Mouse (Mus musculus) forebrain, embryonic 15.5 days (tissue): Measurements from ENCODE around the gene Fbxl2. TPM values are rescaled to one million over a fixed set of nuclear protein-coding genes. Genes with fewer than 3 reads are reported as not detected.

Experiments used
- ATAC-seq: fragments of 200-750 bp; cut with Nextera tagmentation; replicated peaks from 2 replicates; pipeline ENCODE4 v1.8.0; 2017; ENCODE audit warnings: mild to moderate bottlenecking, moderate TSS enrichment, moderate library complexity
- H3K27ac ChIP-seq: fragments of 300-500 bp; sonication (generic); replicated peaks from 2 replicates; pipeline ENCODE4 v1.5.1; 2015; ENCODE audit warnings: mild to moderate bottlenecking, inconsistent platforms
- H3K27me3 ChIP-seq: fragments of 300-500 bp; sonication (generic); 2 replicates; pipeline ENCODE4 v1.6.1; 2015; ENCODE audit warnings: inconsistent platforms
- H3K36me3 ChIP-seq: fragments of 300-500 bp; sonication (generic); 2 replicates; pipeline ENCODE4 v1.6.1; 2015; ENCODE audit warnings: mild to moderate bottlenecking, inconsistent platforms
- H3K4me1 ChIP-seq: fragments of 300-500 bp; sonication (generic); 2 replicates; pipeline ENCODE4 v1.6.1; 2015; ENCODE audit warnings: inconsistent platforms
- H3K4me2 ChIP-seq: fragments of 300-500 bp; sonication (generic); replicated peaks from 2 replicates; pipeline ENCODE4 v1.6.1; 2015; ENCODE audit warnings: mild to moderate bottlenecking, inconsistent platforms
- H3K4me3 ChIP-seq: fragments of 300-500 bp; sonication (generic); 2 replicates; pipeline ENCODE4 v1.5.1; 2015; ENCODE audit warnings: mild to moderate bottlenecking, inconsistent platforms
- H3K9ac ChIP-seq: fragments of 300-500 bp; sonication (generic); replicated peaks from 2 replicates; pipeline ENCODE4 v1.6.1; 2015; ENCODE audit warnings: mild to moderate bottlenecking, inconsistent platforms
- H3K9me3 ChIP-seq: fragments of 300-500 bp; sonication (generic); 2 replicates; pipeline ENCODE4 v1.6.1; 2016; ENCODE audit warnings: inconsistent platforms
- WGBS: fragments of 180-500 bp; shearing (Covaris S2); methylation state at CpG from one replicate; pipeline ENCODE4 v1.1.7; 2015; ENCODE audit warnings: mixed read lengths; 5-methylcytosine and 5-hydroxymethylcytosine counted together
- polyA plus RNA-seq: library from polyadenylated mRNA; unstranded; fragments of >200 nt; fragmentation: Nextera tagmentation; extraction: Ambion mirVana; gene quantifications from 2 replicates; pipeline ENCODE4 v1.2.1, GENCODE M21; 2015

Gene Fbxl2
- polyA plus RNA-seq, 1 experiment from 2014 or later, result 22.5 TPM

DNA sequence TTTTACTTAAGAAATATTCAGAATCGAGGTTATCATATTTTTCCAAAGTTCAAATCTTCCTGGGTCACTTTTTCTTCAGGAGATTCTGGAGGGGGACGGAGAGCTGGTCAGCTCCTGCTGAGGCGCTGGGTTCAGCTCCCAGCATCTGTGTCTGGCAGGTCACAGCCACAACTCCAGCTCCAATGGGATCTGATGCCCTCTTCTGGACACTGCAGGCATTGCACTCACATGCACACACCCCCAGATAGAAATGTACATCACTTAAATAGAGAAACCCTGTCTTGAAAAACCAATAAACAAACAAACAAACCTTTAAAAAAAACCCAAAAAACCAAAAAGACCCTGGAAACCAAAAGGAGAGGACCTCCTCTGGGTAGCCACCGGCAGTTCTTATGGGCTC, 30.3 kb downstream of the Fbxl2 start:
- 90% methylated on average over 4 of the region's 4 CpGs for WGBS
- H3K9me3 ChIP-seq, result 0 out of 2 replicates have a peak, but pooled peaks cover 2% of the 10 kb centered on the region
- H3K4me1 ChIP-seq, result no peaks in the 10 kb centered on the region
- H3K36me3 ChIP-seq, result no peaks in the 10 kb centered on the region; the same call in 1 of the 2 replicates
- no peak for ATAC-seq
- H3K4me2 ChIP-seq, result no peak overlapping the region
- no peak overlapping the region for H3K27ac ChIP-seq
- no peak overlapping the region for H3K4me3 ChIP-seq
- H3K9ac ChIP-seq, result no peak overlapping the region
- no peaks in the 10 kb centered on the region for H3K27me3 ChIP-seq

DNA sequence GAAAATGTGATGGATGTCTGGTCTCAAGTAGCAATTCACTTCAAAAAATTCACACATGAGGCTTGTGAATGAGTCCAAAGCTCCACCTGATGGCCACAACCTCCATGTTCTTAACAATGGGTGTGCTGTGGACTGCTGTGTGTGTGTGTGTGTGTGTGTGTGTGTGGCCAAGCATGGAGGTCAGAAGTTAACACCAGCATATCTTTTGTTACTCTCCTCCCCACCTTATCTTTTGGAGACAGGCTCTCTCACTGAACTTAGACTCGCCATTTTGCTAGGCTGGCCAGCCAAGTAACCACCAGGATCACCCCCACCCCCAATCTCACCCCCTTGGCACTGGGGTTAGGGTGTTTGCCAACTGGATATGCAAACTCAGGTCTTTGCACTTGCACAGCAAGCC, 32.0 kb downstream of the Fbxl2 start:
- ATAC-seq, result no peak
- 88% methylated on average over 1 of the region's 1 CpGs for WGBS
- H3K9me3 ChIP-seq, result 0 out of 2 replicates have a peak, but pooled peaks cover 2% of the 10 kb centered on the region

DNA sequence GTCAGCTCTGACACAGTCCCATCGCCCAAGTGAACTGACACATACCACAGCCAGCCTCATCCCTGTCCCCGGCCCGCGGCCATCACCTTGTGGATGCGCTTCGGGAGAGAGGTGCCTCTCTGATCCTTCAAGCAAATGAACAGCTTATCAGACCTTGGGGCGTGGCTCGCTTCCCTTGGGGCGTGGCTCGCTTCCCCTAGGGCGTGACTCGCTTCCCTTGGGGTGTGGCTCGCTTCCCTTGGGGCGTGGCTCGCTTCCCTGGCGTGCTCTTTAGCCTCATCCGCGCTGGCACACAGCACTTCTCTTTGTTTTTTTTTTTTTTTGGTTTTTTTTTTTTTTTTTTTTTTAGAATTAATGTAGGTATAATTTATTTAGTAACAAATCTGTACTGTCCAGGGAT, 34.8 kb downstream of the Fbxl2 start:
- WGBS, result 80% methylated on average over 18 of the region's 18 CpGs
- Histone ChIP-seq H3K36me3 (no peaks in the 10 kb centered on the region; the same call in 1 of the 2 replicates), H3K27me3 (no peaks in the 10 kb centered on the region), H3K4me3 (no peak overlapping the region), H3K4me1 (no peaks in the 10 kb centered on the region), H3K9ac (no peak overlapping the region), H3K27ac (no peak overlapping the region), H3K4me2 (no peak overlapping the region), H3K9me3 (no peaks in the 10 kb centered on the region)
- no peak for ATAC-seq

More for the DNA sequence above, 32.0 kb downstream of the Fbxl2 start:
- Histone ChIP-seq H3K9ac (no peak overlapping the region), H3K4me1 (no peaks in the 10 kb centered on the region), H3K4me3 (no peak overlapping the region), H3K27me3 (no peaks in the 10 kb centered on the region), H3K4me2 (no peak overlapping the region), H3K36me3 (no peaks in the 10 kb centered on the region; the same call in 1 of the 2 replicates), H3K27ac (no peak overlapping the region)

DNA sequence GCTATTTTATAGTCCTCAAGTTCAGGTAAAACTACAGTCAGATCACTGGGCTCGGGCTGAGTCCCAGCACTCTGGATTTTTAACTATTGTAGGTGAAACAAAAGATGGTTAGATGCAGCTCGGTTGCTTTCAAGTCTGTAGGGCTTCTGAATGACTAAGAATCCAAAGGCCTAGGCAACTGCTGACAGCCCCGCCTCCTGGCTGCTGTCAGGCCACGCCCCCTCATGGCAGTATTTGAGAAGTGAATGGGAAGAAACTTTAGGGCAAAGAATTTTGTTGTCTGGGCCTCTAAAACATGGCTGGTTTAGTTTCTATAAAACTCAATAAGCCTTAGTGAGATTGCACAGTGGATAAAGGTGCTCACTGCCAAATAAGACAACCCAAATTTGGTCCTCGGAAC, 36.5 kb downstream of the Fbxl2 start:
- Histone ChIP-seq H3K36me3 (no peaks in the 10 kb centered on the region; the same call in 1 of the 2 replicates), H3K27ac (no peak overlapping the region), H3K4me3 (no peak overlapping the region), H3K9ac (no peak overlapping the region), H3K4me1 (no peaks in the 10 kb centered on the region), H3K9me3 (no peaks in the 10 kb centered on the region), H3K27me3 (no peaks in the 10 kb centered on the region), H3K4me2 (no peak overlapping the region)
- WGBS, result 33% methylated on average over 5 of the region's 5 CpGs
- no peak for ATAC-seq

DNA sequence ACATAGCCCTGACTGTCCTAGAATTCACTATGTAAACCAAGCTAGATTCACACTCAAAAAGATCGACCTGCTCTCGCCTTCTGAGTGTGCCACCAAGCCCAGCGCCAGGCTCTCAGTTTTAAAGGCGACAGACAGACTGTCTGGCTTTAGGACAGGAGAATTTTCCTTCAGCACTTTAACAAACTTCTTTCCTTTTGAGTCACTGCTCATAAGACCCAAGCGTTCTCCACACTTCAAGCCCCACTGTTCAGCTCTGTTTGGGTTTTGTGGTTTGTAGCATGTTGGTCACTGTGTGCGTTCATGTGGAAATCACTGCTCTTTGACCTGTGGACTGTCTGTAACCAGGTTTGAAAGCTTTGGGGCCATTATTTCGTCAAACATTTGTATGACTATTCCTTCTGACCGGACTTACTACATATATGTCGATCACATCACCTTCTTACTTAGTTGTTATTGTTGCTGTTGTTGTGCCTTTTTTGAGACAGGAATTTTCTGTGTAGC, 38.1 kb downstream of the Fbxl2 start:
- H3K27me3 ChIP-seq, result no peaks in the 10 kb centered on the region
- no peaks in the 10 kb centered on the region for H3K9me3 ChIP-seq
- H3K4me2 ChIP-seq, result no peak overlapping the region
- no peak overlapping the region for H3K4me3 ChIP-seq
- H3K36me3 ChIP-seq, result no peaks in the 10 kb centered on the region; the same call in 1 of the 2 replicates
- H3K27ac ChIP-seq, result no peak overlapping the region
- no peaks in the 10 kb centered on the region for H3K4me1 ChIP-seq
- 93% methylated on average over 9 of the region's 9 CpGs for WGBS
- no peak overlapping the region for H3K9ac ChIP-seq
- no peak for ATAC-seq

DNA sequence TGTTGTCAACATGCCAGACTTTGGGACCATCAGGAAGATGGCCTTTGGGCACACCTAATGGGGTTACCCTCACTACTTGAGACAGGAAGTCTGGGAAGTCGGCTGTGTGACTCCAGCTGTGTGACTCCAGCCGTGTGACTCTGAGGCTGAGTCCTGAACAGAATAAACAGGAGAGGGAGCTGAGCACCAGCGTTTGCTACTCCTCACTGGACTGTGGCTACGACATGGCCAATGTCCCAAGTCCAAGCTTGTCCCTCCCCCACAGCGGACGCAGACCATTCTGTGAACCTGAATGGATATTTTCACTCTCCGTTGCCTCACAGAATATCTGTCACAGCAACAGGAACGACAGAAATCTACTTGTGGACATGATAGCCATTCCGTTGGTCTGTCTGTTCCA, 39.2 kb downstream of the Fbxl2 start:
- Histone ChIP-seq H3K36me3 (peaks cover 3% of the 10 kb centered on the region; the same call in 1 of the 2 replicates), H3K9me3 (no peaks in the 10 kb centered on the region), H3K9ac (no peak overlapping the region), H3K27ac (no peak overlapping the region), H3K4me1 (no peaks in the 10 kb centered on the region), H3K4me3 (no peak overlapping the region), H3K27me3 (no peaks in the 10 kb centered on the region), H3K4me2 (no peak overlapping the region)
- 77% methylated on average over 9 of the region's 9 CpGs for WGBS
- ATAC-seq, result no peak

DNA sequence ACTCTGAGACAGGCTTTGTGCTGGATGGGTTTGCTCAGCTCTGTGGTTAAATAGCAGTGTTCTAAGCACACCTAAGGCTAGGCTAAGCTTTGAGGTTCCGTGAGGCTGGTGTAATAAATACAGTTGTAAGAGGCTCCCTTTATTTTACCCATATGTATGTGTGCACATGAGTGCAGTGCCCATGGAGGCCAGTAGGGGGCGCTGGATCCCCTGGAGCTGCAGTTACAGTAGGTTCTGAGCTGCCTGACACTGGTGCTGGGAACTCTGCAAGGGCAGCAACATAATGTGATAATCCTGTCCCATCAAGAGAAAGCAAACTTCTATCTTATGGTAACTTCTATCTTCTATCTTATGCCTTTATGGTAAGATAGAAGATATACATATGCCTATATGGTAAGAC, 47.7 kb downstream of the Fbxl2 start:
- Histone ChIP-seq H3K9me3 (no peaks in the 10 kb centered on the region), H3K4me1 (no peaks in the 10 kb centered on the region), H3K4me2 (no peak overlapping the region), H3K36me3 (peaks cover 29% of the 10 kb centered on the region), H3K27me3 (no peaks in the 10 kb centered on the region), H3K9ac (no peak overlapping the region), H3K27ac (no peak overlapping the region), H3K4me3 (no peak overlapping the region)
- 71% methylated on average over 2 of the region's 2 CpGs for WGBS
- ATAC-seq, result no peak

DNA sequence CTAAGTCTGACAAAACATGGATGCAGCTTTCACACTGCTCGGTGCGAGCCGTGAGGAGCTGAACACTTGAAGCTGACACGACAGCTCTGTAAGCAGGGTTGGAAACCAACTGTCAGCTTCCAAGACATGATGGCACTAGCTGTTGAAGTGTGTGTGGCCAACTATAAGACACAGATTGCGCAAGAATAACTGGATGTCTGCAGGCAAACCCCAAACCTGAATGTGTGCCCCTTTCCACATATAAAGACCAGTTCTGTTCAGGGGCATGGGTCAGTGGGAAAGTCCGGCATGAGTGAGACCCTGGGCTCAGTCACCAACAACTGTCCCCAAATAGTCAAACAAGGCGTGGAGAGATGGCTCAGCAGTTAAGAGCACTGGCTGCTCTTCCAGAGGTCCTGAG, 53.2 kb downstream of the Fbxl2 start:
- WGBS, result 85% methylated on average over 7 of the region's 7 CpGs

DNA sequence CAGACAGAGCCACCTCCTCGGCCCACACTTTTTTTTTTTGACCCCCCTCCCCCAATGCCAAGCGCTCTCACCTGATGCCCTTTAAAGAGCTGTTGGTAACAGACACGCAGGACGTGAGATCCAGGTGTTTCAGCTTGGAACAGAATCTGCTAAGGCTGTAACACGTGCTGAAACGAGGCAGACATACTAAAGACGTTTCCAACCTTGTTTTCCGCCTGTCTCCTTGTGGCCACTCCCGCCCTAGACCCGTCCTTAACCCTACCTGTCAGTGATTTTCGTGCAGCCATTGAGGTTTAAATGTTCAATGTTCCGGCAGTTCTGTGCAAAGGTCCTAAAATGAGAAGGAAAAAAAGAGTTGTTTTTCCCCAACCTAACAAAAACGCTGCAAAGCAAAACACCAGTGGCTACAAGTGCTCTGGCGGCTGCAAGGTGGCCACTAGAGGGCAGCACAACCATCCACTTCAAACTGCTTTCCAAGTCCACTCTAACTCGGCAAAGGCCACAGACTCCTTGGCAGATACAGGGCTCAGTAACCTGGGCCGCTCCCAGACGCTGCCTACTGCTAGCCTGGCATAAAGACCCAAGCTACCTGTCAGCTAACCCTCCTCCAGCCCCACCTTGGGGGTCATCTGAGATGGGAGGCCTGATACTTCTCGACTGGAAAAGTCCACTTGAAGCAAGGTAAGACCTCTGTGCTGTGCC, 55.3 kb downstream of the Fbxl2 start:
- Histone ChIP-seq H3K9ac (no peak overlapping the region), H3K36me3 (0 out of 2 replicates have a peak, but pooled peaks cover 2% of the 10 kb centered on the region), H3K4me2 (peak overlapping the region; percentile 24), H3K27ac (no peak overlapping the region), H3K9me3 (no peaks in the 10 kb centered on the region), H3K4me1 (no peaks in the 10 kb centered on the region), H3K27me3 (no peaks in the 10 kb centered on the region), H3K4me3 (no peak overlapping the region)
- ATAC-seq, result peak; percentile 84
- WGBS, result 27% methylated on average over 18 of the region's 18 CpGs

More for the DNA sequence above, 53.2 kb downstream of the Fbxl2 start:
- H3K4me1 ChIP-seq, result no peaks in the 10 kb centered on the region
- no peaks in the 10 kb centered on the region for H3K27me3 ChIP-seq
- no peak overlapping the region for H3K27ac ChIP-seq
- 0 out of 2 replicates have a peak, but pooled peaks cover 4% of the 10 kb centered on the region for H3K36me3 ChIP-seq
- no peak overlapping the region for H3K9ac ChIP-seq
- no peak overlapping the region for H3K4me2 ChIP-seq
- no peak for ATAC-seq
- H3K4me3 ChIP-seq, result no peak overlapping the region
- no peaks in the 10 kb centered on the region for H3K9me3 ChIP-seq

DNA sequence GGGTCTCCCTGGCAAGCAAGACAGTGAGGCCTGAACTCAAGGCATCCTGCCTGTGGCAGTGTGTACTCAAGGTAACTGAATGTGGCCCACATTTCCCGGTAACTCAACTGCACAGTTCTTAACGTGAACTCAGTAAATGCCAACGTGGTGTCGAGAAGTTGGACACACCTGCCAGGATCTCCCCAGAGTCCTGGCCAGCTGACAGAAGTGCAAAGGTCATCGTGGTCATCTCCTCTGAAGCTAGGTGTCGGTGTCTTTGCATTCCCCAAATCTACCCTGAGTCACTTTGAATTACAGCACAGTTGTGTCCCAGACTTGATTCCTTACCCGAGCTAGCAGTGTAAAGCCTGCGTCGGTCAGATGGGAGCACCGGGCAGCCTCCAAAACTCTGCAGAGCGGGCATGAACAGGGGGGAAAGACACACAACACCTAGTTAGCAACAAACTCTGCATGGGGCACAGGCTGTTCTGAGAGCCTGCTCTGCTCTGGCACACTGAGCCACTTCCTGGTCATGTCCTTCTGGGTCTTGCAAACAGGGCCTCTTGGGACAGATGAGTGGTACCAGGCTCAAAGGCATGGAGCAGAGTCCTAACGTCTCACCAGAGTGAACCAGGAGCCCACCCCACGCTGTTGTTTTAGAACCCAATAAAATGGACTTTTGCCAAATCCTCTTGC, 60.9 kb downstream of the Fbxl2 start:
- WGBS, result 84% methylated on average over 13 of the region's 13 CpGs
- Histone ChIP-seq H3K4me1 (peaks cover 19% of the 10 kb centered on the region), H3K9ac (no peak overlapping the region), H3K36me3 (peaks cover 2% of the 10 kb centered on the region; the same call in 1 of the 2 replicates), H3K27ac (no peak overlapping the region), H3K4me3 (no peak overlapping the region), H3K27me3 (no peaks in the 10 kb centered on the region), H3K4me2 (no peak overlapping the region), H3K9me3 (no peaks in the 10 kb centered on the region)
- ATAC-seq, result no peak

DNA sequence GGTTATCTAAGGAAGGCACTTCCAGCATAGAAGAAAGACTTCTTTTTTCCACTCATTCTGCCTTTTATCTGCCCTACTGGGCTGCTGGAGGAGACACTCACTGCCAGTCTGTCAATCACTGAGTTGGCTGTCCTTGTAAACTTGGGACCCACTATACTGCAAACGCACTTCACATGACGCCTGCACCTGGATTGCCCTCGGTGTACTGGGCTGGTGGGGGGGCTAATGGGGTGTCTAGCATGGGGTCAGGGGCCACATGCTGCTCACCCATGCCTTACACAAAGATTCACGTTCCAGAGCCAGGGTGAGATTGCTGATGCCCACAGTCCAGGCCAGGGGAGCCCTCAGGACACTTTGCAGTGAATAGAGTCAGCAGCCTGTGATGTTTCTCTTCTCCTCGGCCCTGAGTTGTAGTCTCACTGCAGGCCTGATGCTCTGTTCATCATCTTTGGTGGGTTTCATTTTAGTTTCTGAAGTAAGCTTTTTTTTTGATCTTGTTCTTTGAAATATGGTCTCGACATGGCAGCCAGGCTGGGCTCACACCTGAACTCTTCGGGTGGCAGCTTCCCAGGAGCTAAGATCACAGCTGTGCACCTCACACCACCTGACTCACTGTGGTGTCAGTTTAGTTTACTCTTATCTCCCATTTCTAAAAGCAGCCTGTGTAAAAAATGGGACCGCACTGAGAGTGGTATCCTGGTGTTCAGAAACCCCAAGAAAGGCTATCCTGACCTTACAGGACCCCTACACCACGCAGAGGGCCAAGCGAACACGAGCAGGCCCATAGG, 62.9 kb downstream of the Fbxl2 start:
- no peak overlapping the region for H3K4me3 ChIP-seq
- no peaks in the 10 kb centered on the region for H3K27me3 ChIP-seq
- peaks cover 15% of the 10 kb centered on the region for H3K36me3 ChIP-seq
- no peak overlapping the region for H3K27ac ChIP-seq
- no peaks in the 10 kb centered on the region for H3K9me3 ChIP-seq
- no peak overlapping the region for H3K4me2 ChIP-seq
- WGBS, result 88% methylated on average over 11 of the region's 11 CpGs
- peaks cover 19% of the 10 kb centered on the region for H3K4me1 ChIP-seq
- no peak for ATAC-seq
- no peak overlapping the region for H3K9ac ChIP-seq

DNA sequence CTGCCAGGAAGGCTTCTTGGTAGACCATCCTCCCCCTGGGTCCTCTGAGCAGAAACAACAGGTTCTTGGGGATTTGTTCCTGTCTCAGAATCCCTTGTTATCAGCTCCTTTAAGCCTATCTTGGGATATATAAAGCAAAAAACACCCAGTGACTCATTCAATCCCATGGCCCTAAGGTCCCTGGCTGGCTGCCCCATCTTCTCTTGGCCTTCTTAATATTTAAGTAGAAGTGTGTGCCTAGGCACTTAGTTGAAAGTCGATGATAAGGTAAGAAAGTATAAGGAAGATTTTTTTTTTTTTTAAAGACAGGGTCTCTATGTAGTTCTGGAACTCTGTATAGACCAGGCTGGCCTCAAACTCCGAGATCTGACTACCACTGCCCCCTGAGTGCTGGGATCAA, 63.5 kb downstream of the Fbxl2 start:
- Histone ChIP-seq H3K36me3 (peaks cover 21% of the 10 kb centered on the region), H3K27ac (0 out of 2 replicates have a peak overlapping the region, but pooled peaks have one; percentile 11), H3K9me3 (no peaks in the 10 kb centered on the region), H3K9ac (no peak overlapping the region), H3K27me3 (no peaks in the 10 kb centered on the region), H3K4me1 (peaks cover 19% of the 10 kb centered on the region), H3K4me3 (no peak overlapping the region), H3K4me2 (no peak overlapping the region)
- no peak for ATAC-seq
- 90% methylated on average over 2 of the region's 2 CpGs for WGBS
